Mouse (Mus musculus): ENCODE measurements around the gene Tmem266.

The Tmem266 gene

DNA sequence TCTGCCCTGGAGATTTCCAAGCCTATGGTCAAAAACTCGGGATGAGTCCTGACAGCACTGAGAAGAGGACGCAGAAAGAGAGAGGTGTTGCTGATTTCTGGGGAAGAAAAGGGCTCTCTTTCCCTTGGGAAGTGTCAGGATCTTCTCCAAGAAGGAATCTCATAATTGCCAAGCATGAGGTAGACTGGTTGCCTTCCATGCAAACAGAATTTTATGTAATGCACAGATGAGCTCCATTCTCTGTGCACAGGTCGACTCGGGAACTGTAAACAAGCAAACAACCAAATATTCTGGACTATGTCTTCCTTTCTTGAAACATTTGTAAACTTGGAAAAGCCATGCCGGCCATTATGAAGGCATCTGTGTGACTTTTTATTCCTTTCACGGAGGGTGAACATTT is 2.7 kb downstream of the Tmem266 start:
- DNase-seq (ENCODE audit: low spot score in 2 of 2) = no peak

DNA sequence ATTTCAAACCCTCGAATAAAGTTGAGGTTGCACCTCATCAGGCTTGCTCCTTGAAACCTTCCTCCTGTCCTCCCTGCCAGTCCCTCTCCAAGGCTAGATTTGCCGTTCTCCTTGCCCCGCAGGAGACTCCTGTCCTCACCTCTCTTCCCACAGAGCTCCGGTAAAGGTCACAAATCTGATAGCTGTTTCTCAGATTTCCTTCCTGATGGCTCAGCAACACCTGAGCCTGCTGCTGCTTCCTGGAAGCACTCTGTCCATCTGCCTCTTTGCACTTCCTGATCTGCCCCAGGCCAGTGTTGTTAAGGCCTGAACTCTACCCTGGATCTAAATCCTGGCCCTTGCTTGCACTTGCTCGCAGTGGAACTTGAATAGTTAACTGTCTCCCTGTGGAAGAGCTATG is 5.8 kb downstream of the Tmem266 start:
- DNase-seq (ENCODE audit: low spot score in 2 of 2) = no peak

DNA sequence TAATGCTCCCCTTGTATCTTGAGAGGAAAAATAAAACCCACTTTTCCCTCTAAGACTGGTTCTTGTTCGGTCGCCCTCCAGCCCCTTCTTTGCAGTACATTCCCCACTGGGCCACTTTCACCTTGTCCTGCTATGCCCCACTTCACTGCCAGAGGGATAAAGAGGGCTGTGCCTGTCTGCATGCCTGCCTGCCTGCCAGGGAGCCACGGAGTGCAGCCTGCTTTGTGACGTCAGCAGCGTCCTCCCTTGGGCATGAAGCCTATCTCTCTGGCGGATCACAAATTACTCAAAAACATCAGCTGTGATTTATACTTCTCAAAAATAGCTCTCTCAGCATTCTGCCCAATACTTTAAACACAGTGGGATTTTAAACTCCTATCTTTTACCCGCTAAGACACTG is 6.2 kb downstream of the Tmem266 start:
- DNase-seq (ENCODE audit: low spot score in 2 of 2) = no peak

DNA sequence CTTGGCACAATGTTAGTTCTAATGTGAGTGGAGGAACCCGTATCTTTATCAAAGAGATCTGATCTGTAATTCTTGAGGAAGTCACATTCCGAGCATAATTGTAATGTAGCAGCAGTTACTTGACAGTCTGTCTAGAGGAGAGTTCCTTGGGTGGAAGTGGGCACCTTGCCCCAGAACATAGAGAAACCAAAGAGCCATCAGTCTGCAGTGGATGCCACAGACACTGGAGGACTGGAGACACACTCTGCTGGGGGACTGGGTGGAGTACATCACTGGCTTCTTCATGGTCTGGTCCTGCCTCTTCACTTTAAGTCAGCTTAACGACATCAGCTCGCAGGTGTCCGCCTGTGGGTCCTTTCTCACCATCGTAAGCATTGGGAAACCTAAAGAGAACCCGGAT is 17.5 kb downstream of the Tmem266 start:
- no peak for DNase-seq (ENCODE audit: low spot score in 2 of 2)

DNA sequence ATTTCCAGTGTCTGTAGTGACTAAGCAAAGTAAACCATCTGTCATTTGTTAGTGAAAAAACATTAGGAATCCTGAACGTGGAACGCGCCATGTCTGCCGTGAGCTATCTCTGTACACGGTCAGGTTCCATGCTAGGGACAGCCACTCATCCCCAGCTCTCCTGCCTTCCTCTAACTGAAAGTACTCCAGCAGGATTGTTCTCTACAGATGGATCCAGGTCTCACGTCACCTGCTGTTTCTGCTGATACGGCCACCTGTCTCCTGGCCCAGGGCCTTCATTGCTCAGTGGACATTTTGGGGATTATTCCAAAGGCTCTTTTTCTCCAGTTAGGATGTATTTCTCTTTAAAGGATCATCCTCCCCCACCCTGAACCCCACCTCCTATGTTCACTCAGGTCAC is 18.6 kb downstream of the Tmem266 start:
- no peak for DNase-seq (ENCODE audit: low spot score in 2 of 2)

DNA sequence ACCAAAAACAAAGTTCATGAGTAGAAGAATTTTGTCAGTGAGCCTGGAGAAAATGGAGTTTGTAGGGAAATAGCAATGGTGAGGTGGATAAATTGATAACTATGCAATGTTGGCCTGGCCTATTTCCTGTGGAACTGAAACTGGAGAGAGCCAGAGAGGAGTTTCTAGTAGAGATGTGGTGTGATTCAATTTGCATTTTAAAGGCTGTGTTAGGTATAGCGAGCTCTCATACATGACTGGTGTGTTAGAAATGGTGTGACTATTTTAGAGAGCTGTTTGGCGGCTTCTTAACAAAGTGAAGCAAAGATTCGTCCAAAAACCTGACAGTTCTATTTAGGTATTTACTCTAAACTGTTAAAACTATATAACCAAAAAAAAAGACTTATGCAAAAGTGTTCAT is 22.0 kb downstream of the Tmem266 start:
- DNase-seq (ENCODE audit: low spot score in 2 of 2) = no peak

DNA sequence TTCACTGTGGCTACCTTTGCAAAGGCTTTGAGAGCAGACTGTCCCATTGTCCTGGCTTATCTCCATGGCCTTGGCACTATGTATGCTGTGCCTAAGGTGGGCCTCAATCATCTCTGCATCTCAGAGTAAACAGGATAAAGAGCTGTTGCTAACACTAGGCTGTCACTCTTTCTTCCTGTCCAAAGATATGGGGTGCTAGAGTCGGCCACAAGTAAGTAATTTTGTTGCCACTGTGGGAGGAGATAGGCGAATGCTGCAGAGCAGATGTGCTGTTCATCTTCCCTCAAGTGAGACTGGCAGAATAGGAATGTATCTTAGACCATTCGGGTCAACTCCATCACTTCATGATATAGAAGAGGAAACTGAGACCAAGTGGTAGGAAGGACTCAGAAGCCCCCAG is 28.0 kb downstream of the Tmem266 start:
- DNase-seq (ENCODE audit: low spot score in 2 of 2) = no peak

DNA sequence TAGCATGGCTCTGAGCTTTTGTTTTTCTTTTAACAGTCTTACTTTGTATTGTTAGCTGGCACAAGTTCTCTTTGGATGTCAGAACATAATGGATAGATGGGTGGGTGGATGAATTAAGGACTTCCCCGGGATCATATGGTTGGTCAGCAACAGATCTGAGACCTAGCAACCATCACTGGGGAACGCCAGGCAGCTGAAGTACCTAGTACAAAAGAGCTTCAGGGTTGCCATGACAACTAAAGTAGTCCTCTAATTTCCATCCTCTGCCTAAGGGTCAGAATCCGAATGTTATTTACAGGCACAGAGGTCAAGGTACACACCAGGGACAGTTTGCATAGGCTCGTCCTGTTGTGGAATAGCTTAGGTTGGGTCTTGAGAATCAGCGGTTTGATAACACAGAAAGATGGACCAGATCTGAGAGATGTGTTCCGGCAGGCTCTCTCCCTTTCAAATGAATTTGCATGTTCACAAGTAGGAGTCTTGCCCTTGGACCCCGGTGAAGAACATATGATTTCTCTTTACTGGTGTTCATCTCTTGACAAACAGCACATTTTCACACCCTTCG is 28.6 kb downstream of the Tmem266 start:
- no peak for DNase-seq (ENCODE audit: low spot score in 2 of 2)

DNA sequence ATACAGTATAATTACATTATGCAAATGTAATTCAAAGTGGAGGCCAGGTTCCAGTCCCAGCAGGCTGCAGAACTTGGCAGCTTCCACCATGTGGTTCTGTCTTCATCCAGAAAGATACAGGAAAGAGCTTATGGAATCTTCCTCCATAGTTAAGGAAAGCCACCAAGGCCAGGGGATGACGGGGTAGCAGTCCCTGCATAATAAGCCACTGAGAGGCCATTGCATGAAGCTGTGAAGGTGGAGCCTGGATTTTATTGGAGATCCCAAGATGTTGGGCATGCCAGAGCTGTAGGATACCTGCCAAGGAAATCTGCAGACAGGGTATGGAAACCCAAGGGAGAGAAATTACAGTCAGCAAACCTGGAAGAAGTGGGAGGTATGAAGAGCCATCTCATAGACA is 30.5 kb downstream of the Tmem266 start:
- no peak for DNase-seq (ENCODE audit: low spot score in 2 of 2)

DNA sequence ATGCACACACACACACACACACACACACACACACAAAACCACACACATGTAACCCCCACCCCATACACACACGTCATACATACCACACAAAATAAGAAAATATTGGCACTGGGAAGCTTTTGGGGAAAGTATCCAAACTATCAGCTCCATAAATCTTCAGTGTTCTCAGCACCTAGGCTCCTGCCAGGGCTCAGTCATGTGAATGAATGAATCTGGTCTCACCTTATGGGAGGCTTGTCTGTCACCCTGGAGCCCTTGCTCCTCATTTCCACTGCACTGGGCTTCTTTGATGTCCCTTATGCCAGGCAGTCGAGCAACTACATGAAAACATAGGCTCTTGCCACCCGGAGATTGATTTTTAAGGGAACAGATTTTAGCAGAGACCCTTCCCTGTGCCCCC is 33.7 kb downstream of the Tmem266 start:
- DNase-seq (ENCODE audit: low spot score in 2 of 2) = no peak

DNA sequence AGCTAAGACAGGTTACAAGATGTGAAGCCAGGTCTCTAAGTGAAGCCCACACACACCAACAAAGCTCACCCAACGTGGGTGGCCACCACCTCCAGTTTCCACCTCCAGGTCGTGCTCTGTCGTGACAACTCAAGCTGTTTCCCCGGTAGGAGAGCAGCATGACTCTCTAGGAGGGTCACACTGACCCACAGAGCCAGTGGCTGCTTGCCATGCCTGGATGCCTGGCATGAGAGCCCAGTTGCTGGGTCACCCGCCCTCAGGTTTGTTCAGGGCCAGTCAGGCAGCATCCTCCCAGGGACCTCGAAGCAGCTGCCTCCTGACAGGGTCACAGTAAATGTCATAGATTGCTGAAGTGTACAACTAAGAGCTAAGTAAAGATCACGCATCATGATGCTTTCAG is 34.1 kb downstream of the Tmem266 start:
- no peak for DNase-seq (ENCODE audit: low spot score in 2 of 2)

DNA sequence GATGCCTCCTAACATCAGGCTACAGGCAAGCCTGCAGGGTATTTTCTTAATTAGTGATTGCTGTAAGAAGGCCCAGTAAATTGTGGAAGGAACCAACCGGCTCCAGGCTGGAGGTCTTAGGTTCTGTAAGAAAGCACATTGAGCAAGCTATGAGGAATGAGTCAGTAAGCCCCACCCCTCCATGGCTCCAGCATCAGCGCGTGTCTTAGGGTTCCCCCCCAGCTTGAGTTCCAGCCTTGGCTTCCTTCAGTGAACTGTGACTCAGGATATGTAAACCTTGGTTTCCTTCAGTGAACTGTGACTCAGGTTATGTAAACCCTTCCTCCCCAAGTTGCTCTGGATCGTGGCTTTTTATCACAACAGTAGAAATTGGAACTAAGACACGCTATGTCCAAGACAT is 35.3 kb downstream of the Tmem266 start:
- no peak for DNase-seq (ENCODE audit: low spot score in 2 of 2)

DNA sequence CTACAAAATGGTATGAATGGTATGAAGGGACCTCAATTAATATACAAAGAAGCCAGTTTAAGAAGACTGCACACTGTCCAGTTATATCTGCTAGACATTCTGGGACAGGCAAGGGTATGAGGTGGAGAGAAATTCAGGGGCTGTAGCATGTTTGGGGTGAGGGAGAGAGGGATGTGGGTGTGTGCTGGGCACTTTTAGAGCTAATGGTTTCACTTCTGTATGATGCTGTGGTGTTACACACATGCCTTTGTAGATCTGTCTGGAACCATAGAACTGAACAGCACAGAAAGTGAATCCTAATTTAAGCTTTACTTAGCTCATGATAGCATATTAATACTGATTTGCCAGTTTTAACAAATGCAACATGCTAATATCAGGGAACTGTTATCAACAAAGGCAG is 37.0 kb downstream of the Tmem266 start:
- DNase-seq (ENCODE audit: low spot score in 2 of 2) = no peak

DNA sequence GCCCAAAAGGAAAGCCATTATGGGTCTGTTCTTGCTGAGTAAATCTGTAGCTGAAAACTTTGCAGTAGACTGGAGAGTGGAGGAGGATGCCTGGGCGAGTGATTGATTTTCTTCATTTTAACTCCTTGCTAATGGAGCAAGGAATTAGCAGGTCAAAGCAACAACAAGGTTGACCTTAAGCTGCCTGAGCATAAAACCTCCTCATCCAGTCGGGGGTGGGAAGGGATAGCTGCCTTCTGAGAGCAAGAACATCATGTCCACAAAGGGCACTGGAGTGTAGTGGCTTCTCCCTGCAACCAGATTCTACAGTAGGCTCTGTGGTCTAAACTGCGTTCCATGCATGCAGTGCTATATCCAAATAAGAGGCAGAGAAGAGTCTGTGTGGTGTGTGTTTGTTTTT is 41.3 kb downstream of the Tmem266 start:
- DNase-seq (ENCODE audit: low spot score in 2 of 2) = no peak

DNA sequence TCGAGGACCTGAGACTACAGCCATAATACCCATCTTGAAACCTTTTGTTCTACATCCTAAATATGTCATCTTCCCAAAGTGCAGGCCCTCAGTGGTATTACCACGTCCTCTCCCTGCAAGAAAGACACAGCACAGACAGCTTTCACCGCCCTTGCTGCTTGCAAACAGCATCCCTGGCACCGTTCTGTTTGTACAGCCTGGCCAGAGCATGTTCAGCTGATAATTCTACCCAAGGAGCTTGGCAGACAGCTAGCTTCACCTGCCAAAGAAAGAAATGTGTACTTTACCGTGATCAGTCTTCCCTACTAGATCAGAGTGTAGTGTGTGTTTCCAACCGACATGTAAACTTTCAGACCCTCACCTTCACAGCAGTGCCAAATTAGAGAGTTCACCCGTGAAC is 45.2 kb downstream of the Tmem266 start:
- DNase-seq (ENCODE audit: low spot score in 2 of 2) = no peak

DNA sequence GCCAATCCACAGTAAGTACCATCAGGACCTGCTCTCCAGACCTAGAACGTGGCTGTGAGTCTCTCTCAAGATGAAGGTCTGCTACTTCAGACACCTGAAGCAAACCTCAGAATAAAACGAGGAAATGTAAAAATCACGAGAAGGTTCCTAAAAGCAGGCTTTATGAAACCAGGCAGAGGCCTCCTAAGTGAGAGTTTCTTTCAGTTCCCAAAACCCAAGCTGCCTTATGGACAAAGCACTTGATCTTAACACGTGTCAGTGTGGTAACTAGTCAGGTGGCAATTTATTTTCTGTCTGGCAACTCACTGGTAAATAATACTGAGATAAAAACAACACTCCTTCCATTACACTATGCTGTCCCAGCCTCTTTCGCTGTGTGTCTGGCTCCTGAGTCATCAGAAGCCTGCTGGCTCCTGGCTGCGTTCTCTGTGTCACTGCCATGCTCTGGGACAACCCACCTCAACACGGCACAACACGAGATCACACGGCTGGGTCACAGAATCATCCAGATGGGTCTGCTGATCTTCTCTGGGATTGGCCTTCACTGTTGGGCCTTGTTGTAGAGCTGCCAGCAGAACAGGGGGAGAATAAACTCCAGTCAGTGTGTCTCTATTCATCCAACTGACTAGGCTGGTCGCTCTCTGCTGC is 51.0 kb downstream of the Tmem266 start:
- DNase-seq (ENCODE audit: low spot score in 2 of 2) = peak in 1 of 2 experiments; percentile 16

DNA sequence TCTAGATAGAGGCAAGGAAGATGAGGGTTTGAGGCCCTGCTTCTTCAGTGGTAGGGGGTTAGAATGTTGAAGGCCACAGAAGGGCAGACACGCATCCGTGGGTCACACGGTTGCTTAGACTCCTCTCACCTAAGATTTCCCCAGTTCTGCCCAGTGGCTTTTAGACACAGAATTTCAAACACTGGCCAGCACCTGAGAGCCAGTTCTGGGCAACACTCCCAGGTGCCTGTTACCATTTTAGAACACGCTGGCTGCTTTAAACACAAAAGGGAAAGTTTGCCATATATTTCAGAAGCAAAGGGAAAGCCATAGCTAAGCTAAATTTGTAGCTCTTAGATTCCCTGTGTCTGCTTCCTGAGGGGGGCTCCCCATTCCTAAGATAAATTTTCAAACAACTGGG is 54.7 kb downstream of the Tmem266 start:
- no peak for DNase-seq (ENCODE audit: low spot score in 2 of 2)

DNA sequence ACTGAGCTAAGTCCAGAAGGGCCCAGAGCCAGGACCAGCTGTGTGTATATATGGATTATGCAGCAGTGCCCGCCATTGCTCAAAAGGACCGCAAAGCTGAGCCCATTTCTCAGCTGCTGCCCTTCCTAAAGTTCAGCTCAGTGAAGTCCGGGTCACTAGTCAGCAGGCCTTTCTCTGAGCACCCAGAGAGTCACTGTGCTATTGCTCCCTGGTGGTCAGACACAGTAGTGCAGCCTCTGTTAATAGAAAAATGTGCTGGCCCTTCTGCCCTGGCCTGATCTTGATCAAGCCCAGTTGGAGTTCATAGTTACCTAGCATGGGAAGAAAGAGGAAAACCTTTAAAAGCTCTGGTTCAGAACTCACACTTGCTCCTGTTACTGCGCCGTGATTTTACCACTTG is 55.7 kb downstream of the Tmem266 start:
- peak; percentile 32 to 55 for DNase-seq (ENCODE audit: low spot score in 2 of 2)

DNA sequence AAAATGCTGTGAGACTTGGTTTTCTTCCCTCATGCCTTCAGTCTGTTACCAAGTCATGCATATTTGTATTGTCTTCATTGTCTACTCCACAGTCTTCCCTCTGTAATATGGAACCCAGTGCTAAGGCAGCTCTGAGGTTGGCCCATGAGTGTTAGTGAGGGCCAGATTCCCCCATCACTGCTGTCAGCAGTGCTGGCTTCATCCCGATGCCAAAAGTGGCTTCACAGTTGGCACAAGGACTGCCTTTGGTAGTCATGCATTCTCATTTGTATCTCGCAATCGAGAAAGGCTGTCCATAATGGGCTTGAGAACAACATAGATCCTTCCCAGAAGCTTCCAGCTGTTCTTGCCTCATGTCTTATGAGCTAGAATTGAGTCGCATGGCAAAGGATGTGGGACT is 59.4 kb downstream of the Tmem266 start:
- no peak for DNase-seq (ENCODE audit: low spot score in 2 of 2)

DNA sequence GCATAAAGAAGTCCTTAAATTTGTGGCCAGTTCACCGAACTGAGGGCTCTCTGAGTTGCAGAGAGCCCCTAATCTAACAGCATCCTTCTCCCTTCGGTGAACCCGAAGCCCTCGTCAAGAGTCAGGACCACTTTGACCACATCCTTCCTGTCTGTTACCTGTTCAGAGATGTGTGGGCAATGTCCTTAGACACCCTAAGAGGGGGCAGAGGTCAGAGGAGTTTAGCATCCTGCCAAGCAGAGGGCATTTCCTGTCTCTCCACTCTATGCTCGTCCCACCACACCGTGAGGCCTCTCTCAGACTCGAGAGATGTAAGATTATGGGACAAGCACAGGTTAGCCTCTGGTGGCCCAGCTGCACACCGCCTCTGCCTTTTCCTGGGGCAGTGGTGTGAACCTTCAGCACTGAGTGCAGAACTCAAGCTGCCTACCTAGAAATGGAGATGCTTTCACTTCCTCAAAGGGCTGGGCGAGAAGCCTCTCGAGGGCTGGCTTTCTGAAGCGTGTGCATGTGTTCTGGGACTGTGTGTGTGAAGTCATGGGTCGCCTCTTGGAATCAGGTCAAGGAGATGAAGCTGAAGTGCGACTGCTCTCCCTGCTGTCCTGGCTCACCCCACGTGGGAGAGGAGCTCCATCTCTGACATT is 61.3 kb downstream of the Tmem266 start:
- DNase-seq (ENCODE audit: low spot score in 2 of 2) = peak; percentile 55 to 70

DNA sequence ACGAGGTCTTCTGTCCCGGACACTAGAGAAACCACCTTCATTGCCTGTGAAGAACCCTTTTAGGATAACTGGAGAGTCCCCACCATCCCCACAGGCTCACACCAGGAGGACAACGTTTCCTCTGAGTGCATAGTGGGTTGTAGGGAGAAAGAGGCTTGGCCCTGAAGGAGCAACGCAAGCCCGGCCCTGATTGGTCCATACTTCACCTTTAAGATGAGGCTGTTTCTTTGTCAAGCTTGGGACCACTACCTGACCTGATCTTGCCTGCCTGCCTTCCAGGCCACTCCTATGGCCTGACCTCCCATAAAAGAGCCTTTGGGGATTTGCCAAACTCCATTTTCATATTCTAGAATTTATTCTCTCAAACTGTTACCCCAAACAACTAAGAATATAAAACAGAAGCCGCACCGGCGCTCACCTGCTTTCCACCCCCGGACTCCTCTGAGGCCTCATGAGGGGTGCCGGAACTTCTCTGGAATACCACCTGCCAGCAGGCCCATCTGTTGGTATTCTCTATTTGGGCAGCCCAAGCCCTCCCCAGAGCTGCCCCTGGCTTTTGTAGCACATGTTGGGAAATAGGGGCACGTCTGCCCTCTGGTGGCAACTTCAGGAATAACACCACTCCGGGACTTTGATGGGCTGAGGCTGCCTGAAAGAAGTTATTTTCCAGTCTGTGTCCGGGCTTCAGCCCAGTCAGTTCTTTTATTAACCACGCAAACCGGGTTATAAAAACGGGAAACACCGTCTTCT is 65.4 kb downstream of the Tmem266 start:
- peak; percentile 62 to 78 for DNase-seq (ENCODE audit: low spot score in 2 of 2)

DNA sequence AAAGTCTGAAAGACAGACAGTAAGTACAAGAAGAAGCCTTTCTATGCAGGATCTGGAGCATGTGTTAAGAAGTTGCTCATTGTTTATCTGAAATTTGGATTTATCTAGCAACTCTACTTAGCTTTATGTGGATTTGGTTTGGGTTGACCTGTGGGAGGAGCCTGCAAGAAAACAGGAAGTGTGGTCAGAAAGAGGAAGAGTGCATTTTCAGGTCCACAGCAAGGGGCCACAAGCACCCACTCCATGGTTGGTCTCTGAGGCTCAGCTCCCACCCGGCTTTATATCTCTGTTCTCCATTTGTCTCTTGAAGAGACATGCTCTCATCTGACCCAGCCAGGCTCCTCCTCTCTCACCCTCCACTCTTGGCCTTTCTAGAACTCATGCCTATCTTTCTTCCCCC is 68.9 kb downstream of the Tmem266 start:
- DNase-seq (ENCODE audit: low spot score in 2 of 2) = peak in 1 of 2 experiments; percentile 29

DNA sequence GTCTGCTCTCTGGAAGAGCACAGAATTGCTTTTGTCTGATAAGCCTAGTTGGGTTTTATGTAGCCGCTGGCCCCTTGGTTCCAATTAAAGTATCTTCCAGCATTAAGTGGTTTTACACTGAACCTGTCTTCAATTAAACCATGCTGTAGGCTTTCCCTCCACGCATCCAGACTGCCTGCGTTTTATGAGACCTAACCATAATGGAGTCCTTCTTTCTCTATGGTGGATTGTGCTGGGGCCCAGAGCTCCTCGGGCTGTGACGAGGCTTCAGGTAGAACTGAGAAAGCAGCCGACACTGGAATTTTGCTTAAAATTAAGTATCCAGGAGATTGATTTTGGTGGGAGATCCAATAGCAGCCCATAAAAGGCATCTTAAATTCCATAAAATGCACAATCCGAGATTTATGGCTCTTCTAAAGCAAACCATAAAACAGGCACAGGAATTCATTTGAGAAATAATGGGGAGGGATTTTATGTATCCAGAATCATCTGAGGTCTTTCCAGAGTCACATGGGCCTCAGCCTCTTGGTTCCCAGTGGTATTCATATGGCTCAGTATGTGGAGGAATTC is 72.4 kb downstream of the Tmem266 start:
- no peak for DNase-seq (ENCODE audit: low spot score in 2 of 2)

Measured in natural killer cell, adult 2 months (primary cell).